Mouse (Mus musculus): ENCODE data around the gene Trmt44. TPM values are rescaled to one million over a fixed set of nuclear protein-coding genes. Genes with fewer than 3 reads are reported as not detected.

Trmt44 gene
- polyA plus RNA-seq, 1 experiment from 2014 or later = 9.0 TPM

DNA sequence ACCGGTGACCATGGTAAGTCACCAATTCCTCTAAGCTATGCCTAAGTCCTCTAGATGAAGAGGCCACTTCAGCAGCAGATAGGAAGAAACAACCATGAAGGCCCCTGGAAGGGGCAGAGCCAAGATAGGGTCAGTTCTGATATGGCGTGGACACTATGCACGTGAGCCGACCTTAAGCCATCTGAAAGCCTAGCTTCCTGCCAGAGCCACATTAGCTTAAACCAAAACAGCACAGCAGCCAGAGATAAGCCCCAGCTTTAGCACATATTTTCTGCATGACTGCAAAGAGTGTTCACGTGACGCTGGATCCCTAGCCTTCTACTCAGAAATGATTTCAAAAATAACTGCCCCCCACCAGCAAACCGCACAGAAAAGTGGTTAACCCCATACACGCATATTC lies 15.4 kb downstream of the Trmt44 start:
- no peak overlapping the region for H3K4me3 ChIP-seq
- H3K4me1 ChIP-seq = no peaks in the 10 kb centered on the region
- no peaks in the 10 kb centered on the region for H3K9me3 ChIP-seq
- H3K9ac ChIP-seq = no peak overlapping the region
- H3K4me2 ChIP-seq (replicated peaks) = no peak overlapping the region
- no peak for ATAC-seq (ENCODE audit: low FRiP score, low read depth)
- H3K27me3 ChIP-seq = no peaks in the 10 kb centered on the region
- H3K36me3 ChIP-seq = peaks cover 87% of the 10 kb centered on the region
- WGBS = 88% methylated on average over 8 of the region's 8 CpGs
- H3K27ac ChIP-seq = no peak overlapping the region

DNA sequence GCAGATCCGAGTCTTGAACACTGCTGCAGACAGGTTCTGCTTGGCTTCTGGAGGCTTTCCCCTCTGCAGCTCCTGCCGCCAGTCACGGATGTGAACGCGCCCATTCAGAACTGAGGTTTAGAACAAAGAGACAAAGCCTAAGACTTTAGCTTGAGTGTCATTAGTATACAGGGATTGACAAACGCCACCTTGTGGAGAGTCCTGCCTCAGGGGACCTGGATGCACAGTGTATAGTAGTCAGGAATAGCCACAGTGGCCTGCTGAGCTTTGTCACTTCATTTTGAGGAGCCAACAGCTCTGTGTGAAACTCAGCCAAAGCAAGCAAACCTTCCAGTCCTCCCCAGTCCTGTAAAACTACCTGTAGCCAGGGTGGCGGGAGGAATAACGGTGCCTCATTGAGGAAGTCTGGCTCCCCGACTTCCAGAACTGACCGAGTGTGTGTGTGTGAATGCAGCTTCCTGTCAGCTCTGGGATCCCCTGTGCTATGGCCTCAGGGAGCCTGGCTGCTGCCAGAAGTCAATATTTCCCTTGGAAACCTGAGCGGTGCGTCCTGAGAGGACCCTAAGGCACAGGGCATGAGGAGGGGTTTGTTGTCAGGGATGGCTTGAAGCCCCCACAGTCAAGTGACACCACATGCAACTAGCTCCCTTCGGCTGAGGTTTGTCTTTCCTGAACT lies 16.8 kb downstream of the Trmt44 start:
- Histone ChIP-seq H3K27me3 (no peaks in the 10 kb centered on the region), H3K27ac (no peak overlapping the region), H3K9ac (no peak overlapping the region), H3K4me3 (no peak overlapping the region), H3K9me3 (no peaks in the 10 kb centered on the region), H3K4me1 (no peaks in the 10 kb centered on the region), H3K36me3 (peaks cover 77% of the 10 kb centered on the region), H3K4me2 (replicated peaks) (no peak overlapping the region)
- 82% methylated on average over 13 of the region's 13 CpGs for WGBS
- ATAC-seq (ENCODE audit: low FRiP score, low read depth) = no peak

DNA sequence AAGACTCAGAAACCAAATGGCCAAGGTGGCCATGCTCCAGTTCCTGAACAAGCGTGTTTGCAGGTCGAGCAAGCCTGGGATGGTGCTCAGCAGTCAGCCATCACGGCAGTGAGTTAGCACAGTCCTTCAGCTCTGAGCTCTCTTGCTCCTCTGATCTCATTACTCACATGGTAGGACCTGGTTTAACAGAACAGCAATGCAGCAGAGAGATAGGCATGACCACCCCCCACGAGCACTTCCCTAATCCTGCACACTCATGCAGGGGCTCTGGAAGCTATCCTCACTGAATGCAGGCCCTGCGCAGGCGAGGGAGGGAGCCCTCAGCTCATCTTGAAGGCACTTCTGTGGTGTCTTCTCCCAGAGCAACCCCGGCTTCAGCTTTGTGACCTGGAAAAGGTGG lies 18.5 kb downstream of the Trmt44 start:
- Histone ChIP-seq H3K27ac (no peak overlapping the region), H3K4me2 (replicated peaks) (no peak overlapping the region), H3K4me3 (no peak overlapping the region), H3K4me1 (peaks cover 10% of the 10 kb centered on the region), H3K9ac (no peak overlapping the region), H3K27me3 (no peaks in the 10 kb centered on the region), H3K9me3 (no peaks in the 10 kb centered on the region), H3K36me3 (peaks cover 60% of the 10 kb centered on the region)
- WGBS = 82% methylated on average over 7 of the region's 7 CpGs
- ATAC-seq (ENCODE audit: low FRiP score, low read depth) = no peak

DNA sequence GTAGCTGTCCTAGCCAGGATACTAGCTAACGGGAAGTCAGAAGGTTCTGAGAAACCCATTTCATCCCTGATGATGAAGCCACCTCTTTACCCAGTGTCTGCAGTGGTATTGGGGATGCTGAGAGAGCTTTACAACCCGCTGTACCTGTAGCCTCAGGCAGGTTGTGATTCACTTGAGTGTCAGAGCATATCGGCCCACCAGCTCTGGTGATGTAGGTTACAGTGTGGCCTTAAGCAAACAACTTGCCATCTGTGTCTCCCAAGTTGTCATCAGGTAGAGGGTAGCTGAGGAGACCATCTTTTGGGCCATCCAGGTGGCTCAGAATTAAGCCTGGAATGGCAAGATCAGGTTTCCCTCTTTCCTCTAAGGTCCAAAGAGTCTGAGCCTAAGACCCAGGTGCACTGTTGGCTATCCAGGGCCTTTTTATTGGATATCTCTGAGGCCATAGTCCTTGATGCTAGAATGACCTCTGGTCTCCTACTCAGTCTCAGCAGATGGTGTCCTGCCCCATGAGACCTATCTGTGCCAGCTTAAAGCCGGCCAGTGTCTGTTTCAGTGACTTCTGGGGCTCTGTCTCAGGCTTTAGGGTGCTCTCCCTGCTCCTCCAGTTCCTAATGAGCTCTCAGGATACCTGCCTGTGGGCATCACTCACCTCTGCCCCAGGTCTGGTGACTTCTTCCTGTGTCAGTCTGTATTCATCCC lies 21.9 kb downstream of the Trmt44 start:
- no peak for ATAC-seq (ENCODE audit: low FRiP score, low read depth)
- Histone ChIP-seq H3K4me3 (no peak overlapping the region), H3K9me3 (no peaks in the 10 kb centered on the region), H3K4me1 (peaks cover 10% of the 10 kb centered on the region), H3K4me2 (replicated peaks) (no peak overlapping the region), H3K9ac (no peak overlapping the region), H3K27me3 (no peaks in the 10 kb centered on the region), H3K27ac (no peak overlapping the region), H3K36me3 (peaks cover 35% of the 10 kb centered on the region)
- WGBS = 84% methylated on average over 4 of the region's 4 CpGs

DNA sequence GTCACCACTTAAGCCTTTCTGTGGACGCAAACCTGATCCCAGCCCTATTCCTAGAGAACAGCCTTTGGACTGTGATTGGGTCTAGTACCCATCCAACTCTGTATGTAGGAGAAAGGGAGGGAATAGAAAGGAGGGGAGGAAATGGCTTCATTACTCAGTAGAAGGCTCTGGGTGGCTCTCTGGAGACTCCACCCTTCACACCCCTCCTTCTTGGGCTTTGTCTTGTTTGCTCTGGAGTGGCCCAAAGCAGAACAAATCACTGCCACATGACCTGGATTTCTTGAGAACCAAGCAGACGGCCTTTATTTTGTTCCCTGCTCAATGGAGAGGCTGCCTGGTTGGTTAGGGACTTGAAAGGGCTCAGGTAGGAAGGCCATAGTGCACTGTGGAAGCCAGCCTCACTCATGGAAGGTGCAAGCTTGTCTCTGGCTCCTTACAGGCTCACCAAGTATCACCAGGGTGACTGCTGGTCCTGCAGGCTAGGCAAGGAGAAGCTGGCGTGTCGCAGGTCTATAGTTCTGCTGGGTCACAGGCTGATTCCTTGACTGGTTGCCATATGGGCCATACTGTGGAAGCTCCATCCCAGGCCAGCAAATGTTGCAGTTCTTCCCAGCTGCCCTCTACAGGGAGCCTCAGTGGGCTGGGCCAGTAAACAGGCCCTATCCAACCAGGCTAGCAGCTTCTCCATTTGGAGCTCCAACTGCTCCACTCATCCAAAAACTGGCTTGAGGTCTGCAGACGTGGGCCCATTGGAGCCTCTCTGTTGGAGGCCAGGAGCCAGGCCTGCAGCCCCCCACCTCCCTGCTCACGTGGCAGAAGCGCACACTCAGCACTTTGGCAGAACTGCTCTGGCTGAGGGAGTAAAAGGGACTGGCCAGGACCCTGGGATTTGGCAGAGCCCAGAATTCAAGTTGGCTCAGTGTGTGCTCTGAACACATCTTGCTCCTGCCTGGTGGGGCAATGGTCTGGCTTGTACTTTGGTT lies 22.7 kb downstream of the Trmt44 start:
- 34% methylated on average over 7 of the region's 7 CpGs for WGBS
- Histone ChIP-seq H3K36me3 (peaks cover 27% of the 10 kb centered on the region), H3K27me3 (no peaks in the 10 kb centered on the region), H3K9ac (no peak overlapping the region), H3K4me3 (no peak overlapping the region), H3K4me1 (peaks cover 10% of the 10 kb centered on the region), H3K4me2 (replicated peaks) (no peak overlapping the region), H3K9me3 (no peaks in the 10 kb centered on the region), H3K27ac (no peak overlapping the region)
- peak; percentile 54; the same call in 1 of the 2 replicates for ATAC-seq (ENCODE audit: low FRiP score, low read depth)

DNA sequence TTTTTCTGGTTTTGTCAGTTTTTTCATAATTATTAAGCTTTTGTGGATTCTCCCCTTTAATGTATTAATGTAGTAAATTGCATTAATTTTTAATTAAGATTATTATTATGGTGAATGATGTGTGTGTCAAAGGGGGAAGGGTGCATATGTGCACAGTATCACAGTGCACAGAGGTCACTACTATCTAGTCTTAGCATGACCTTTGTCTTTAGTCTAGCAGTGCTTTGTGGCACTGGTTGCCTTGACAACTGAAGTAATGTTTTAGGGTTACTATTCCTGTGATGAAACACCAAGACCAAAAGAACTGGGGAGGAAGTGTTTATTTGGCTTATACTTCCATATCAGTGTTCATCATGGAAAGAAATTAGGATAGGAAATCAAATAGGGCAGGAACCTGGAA lies 28.7 kb downstream of the Trmt44 start:
- no peaks in the 10 kb centered on the region for H3K9me3 ChIP-seq
- no peaks in the 10 kb centered on the region for H3K27me3 ChIP-seq
- H3K36me3 ChIP-seq = no peaks in the 10 kb centered on the region
- H3K4me1 ChIP-seq = no peaks in the 10 kb centered on the region
- no peak for ATAC-seq (ENCODE audit: low FRiP score, low read depth)
- H3K27ac ChIP-seq = no peak overlapping the region
- no peak overlapping the region for H3K4me3 ChIP-seq
- no peak overlapping the region for H3K4me2 ChIP-seq (replicated peaks)
- H3K9ac ChIP-seq = no peak overlapping the region

DNA sequence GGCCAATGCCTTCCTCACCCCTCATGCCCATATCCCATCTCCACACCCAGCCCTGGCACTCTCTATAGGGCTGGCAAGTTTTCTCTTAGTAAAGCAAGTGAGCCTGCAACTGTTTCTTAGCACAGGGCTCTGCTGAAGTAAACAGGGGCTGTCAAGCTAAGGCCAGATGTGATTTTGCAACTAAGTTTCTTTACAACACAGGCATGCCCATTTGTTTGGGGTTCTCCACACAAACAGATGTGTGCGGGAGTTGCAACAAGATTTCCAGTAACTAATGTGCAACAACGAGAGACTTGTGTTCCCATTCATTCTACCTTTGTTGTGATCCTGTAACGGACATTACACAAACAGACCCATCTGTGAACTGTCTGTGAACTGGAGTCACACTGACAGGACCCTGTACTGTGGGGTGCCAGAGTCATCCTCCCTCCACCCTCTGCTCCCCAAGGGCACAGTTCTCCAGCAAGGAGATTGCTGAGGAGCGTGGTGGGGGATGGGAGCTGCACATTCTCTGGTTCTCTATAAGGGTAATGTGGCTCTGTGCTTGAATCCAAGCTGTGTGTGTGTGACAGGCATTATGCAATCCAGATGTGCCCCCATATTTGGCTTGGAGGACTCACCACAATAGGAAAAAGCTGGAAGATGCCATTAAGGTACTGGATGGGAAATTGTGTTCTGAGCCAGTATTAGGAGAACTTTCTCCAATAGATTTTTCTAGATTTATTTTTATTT lies 33.6 kb downstream of the Trmt44 start:
- no peak for ATAC-seq (ENCODE audit: low FRiP score, low read depth)
- Histone ChIP-seq H3K9me3 (no peaks in the 10 kb centered on the region), H3K4me2 (replicated peaks) (no peak overlapping the region), H3K27ac (peak overlapping the region; percentile 44; the same call in 1 of the 2 replicates), H3K27me3 (no peaks in the 10 kb centered on the region), H3K4me1 (peaks cover 9% of the 10 kb centered on the region; the same call in 1 of the 2 replicates), H3K4me3 (no peak overlapping the region), H3K36me3 (no peaks in the 10 kb centered on the region), H3K9ac (no peak overlapping the region)
- WGBS = 58% methylated on average over 4 of the region's 4 CpGs

DNA sequence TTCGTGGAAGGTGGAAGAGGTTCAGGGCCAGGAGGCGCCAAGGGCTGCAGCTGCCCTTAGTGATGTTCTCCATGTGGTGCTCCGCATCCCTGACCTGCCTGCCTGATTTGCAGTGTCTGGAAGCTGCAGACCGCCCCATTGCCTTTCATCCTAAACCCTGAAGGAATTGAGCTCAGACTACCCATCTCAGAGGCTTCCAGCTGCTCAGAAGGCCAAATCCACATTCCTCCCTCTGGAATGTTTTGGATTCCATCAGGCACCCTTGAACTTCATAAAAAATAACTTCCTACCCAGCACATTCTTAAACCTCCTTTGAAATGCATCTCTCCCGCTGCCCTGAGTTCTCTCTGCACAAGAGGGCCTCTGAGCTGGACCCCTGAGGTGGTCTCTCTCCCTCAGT lies 34.3 kb downstream of the Trmt44 start:
- H3K4me2 ChIP-seq (replicated peaks) = no peak overlapping the region
- H3K9me3 ChIP-seq = no peaks in the 10 kb centered on the region
- no peak for ATAC-seq (ENCODE audit: low FRiP score, low read depth)
- no peaks in the 10 kb centered on the region for H3K36me3 ChIP-seq
- no peak overlapping the region for H3K9ac ChIP-seq
- H3K27me3 ChIP-seq = no peaks in the 10 kb centered on the region
- H3K27ac ChIP-seq = peak overlapping the region; percentile 44; the same call in 1 of the 2 replicates
- H3K4me3 ChIP-seq = no peak overlapping the region
- H3K4me1 ChIP-seq = peaks cover 9% of the 10 kb centered on the region; the same call in 1 of the 2 replicates
- 34% methylated on average over 5 of the region's 5 CpGs for WGBS

DNA sequence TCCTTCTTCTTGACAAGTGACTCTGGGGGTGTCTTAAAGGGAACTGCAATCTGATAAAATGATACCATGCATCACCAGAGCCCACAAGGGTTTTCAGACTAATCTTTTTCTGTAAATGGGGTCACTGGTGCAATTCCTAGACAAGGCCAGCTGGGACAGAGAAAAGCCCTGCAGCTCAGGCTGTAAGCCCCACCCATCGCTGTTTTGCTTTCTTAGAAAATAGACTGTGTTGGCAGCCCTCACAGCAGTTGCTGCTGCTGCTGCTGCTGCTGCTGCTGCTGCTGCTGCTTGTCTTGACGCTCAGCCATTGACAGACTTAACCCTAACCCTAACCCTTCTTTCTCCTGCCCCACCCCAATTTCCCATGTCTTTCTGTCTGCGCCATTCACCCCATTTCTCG lies 35.3 kb downstream of the Trmt44 start:
- peaks cover 9% of the 10 kb centered on the region; the same call in 1 of the 2 replicates for H3K4me1 ChIP-seq
- H3K4me2 ChIP-seq (replicated peaks) = no peak overlapping the region
- ATAC-seq (ENCODE audit: low FRiP score, low read depth) = no peak
- H3K9ac ChIP-seq = no peak overlapping the region
- H3K27ac ChIP-seq = no peak overlapping the region
- H3K27me3 ChIP-seq = no peaks in the 10 kb centered on the region
- no peaks in the 10 kb centered on the region for H3K36me3 ChIP-seq
- 64% methylated on average over 4 of the region's 4 CpGs for WGBS
- H3K4me3 ChIP-seq = no peak overlapping the region
- no peaks in the 10 kb centered on the region for H3K9me3 ChIP-seq

DNA sequence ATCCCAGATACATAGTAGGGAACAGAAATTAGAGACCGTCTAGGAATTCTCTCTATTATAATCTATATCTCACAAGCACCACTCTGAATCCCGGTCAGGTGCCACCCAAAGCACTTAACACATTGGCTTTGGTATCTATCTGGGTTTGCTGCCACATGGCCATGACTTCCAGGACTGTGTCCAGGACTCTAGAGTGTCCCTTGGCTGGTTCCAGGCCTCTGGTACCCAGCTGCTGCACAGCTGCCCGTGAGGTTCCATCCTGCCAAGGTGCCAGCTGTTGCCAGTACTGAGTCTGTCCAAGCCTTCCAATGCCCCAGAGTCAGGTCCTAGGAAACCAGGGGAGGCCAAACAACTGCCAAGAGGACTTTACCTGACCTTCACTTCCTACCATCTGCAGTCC lies 36.8 kb downstream of the Trmt44 start:
- H3K4me3 ChIP-seq = no peak overlapping the region
- no peaks in the 10 kb centered on the region for H3K9me3 ChIP-seq
- no peak overlapping the region for H3K4me2 ChIP-seq (replicated peaks)
- no peak overlapping the region for H3K9ac ChIP-seq
- 83% methylated on average over 3 of the region's 3 CpGs for WGBS
- H3K27ac ChIP-seq = no peak overlapping the region
- H3K27me3 ChIP-seq = no peaks in the 10 kb centered on the region
- no peak for ATAC-seq (ENCODE audit: low FRiP score, low read depth)
- peaks cover 9% of the 10 kb centered on the region; the same call in 1 of the 2 replicates for H3K4me1 ChIP-seq
- no peaks in the 10 kb centered on the region for H3K36me3 ChIP-seq

DNA sequence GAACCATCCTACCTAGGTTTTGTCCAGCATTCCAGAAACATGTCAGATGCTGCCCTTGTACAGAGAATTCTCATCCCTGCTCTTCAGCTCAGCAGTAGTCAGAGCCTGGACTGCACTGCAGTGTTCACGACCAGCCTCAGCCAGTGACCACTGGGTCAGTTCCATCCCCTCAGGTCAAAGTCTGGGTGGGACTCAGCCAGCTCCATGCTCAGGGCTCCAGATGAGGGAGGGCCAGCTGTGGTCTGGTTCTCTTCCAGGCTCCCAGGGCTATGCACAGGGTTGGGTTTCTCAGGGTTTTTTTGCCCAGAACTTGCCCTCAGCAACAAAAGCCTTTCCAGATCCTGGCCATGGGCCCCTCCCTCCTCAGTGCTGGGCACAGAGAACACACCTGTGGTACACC lies 37.4 kb downstream of the Trmt44 start:
- WGBS = 52% methylated on average over 1 of the region's 1 CpGs
- no peaks in the 10 kb centered on the region for H3K36me3 ChIP-seq
- no peak overlapping the region for H3K9ac ChIP-seq

More for the DNA sequence above, 37.4 kb downstream of the Trmt44 start:
- no peaks in the 10 kb centered on the region for H3K27me3 ChIP-seq
- peaks cover 9% of the 10 kb centered on the region; the same call in 1 of the 2 replicates for H3K4me1 ChIP-seq
- H3K27ac ChIP-seq = no peak overlapping the region
- H3K4me3 ChIP-seq = no peak overlapping the region
- ATAC-seq (ENCODE audit: low FRiP score, low read depth) = no peak
- H3K4me2 ChIP-seq (replicated peaks) = no peak overlapping the region
- H3K9me3 ChIP-seq = no peaks in the 10 kb centered on the region
